Mouse (Mus musculus) lung, adult 2 months (tissue): ENCODE results near the gene Acat3. TPM values are rescaled to one million over a fixed set of nuclear protein-coding genes. Genes with fewer than 3 reads are reported as not detected.
"Not testable (repeated sequence)": the region's sequence is repeated elsewhere in the genome, so short reads cannot be mapped to it uniquely, and the experiment has no call there.

Experiments used
- DNase-seq: peaks from one replicate; pipeline ENCODE4 v3.0.0; 2022
- H3K4me1 ChIP-seq: fragments of 200-500 bp; 2 replicates; pipeline ENCODE4 v1.6.1; 2011; ENCODE audit warnings: low read length; ENCODE audit not compliant: control insufficient read depth, insufficient read depth
- H3K4me3 ChIP-seq: fragments of 200-500 bp; replicated peaks from 2 replicates; pipeline ENCODE3; 2011; ENCODE audit warnings: low read depth, mild to moderate bottlenecking, control low read depth, low read length; ENCODE audit errors: extremely low read depth
- CTCF ChIP-seq: fragments of 200-500 bp; IDR thresholded peaks from 2 replicates; pipeline ENCODE4 v1.5.1; 2011; ENCODE audit warnings: mild to moderate bottlenecking, low read length, control low read depth; ENCODE audit not compliant: insufficient read depth
- POLR2A ChIP-seq: fragments of 200-500 bp; IDR thresholded peaks from 2 replicates; pipeline ENCODE4 v1.6.1; 2011; ENCODE audit warnings: low read depth, mild to moderate bottlenecking, control low read depth, low read length, borderline replicate concordance; ENCODE audit errors: extremely low read depth
- WGBS: fragments of 180-500 bp; shearing (Covaris S2); methylation state at CpG from one replicate; pipeline ENCODE4 v1.1.7; 2018; 5-methylcytosine and 5-hydroxymethylcytosine counted together
- polyA plus RNA-seq: library from polyadenylated mRNA; depleted of rRNA; stranded (reverse); fragments of >200 nt; gene quantifications from 2 replicates; pipeline ENCODE4 v1.2.3, GENCODE M21; 2012; rRNA removed

The Acat3 gene
- 0.24 and 0.51 TPM in 2 replicates for polyA plus RNA-seq

DNA sequence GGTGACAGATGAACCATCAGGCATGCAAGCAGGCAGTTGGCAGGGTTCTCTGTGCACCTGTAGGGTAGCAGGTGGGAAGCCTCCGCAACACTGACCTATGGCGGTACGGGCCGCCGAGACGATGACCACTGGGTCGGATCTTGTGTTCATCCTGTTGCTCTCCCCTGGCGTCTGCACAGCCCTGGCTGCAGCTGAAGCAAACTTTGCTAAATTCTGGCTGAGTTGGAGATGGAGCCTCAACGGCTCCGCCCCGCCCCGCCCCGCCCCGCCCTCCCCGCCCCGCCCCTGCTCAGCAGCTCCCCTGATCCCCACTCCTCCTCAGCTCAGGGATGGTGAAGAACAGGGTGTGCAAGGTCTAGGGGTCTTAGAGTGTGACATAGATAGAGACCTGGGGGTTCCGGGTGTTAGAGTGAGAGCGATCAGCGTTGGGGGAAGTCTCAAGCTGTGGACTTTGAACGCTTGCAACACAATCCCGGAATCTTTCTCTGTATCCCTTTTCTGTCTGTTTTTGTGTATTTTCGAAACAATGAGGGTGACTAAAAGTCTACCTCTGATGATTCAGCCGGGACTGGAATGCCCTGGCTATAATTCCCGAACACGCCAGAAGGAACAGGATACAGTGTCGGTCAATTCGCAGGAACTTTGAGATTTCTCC is at the start of gene Acat3:
Gene Acat3 (minus strand): TSS at position 450 of the 655 bp plus-strand sequence.
- Histone ChIP-seq H3K4me1 (no peaks in the 10 kb centered on the region; the same call in 1 of the 2 replicates), H3K4me3 (peak within 1 kb of the TSS; percentile 3)
- 8% methylated on average over 27 of the region's 27 CpGs for WGBS
- DNase-seq: no peak
- TF ChIP-seq CTCF (no peak), POLR2A (no peak)

DNA sequence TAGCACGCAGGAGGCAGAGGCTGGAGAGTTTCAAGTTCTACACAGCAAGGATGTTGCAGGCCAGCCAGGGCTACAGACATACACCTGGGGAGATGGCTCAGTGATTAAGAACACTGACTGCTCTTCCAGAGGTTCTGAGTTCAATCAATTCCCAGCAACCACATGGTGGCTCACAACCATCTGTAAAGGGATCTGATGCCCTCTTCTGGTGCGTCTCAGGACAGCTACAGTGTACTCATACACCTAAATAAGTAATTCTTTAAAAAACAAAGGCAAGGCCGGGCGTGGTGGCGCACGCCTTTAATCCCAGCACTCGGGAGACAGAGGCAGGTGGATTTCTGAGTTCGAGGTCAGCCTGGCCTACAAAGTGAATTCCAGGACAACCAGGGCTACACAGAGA is 47.7 kb upstream of the Acat3 start:
- 86% methylated on average over 8 of the region's 8 CpGs for WGBS
- not testable (repeated sequence) for DNase-seq, H3K4me1 ChIP-seq, H3K4me3 ChIP-seq

DNA sequence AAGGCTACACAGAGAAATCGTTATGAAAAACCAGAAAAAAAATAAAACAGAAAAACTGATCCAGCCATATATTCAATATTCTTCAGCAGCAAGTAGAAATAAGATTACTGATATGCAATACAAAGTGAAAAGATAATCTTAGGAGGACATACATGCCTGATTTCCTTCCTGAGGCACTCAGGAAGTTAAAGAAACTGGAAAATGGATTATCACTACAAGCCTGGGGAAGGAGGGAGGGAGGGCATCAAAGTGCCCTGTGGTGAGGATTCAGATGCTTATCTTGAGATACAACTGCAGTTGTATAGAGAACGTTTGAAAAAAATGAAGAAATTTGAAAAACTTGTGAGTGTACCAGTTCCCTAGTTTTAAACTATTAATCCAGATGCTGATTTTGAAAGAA is 43.6 kb upstream of the Acat3 start:
- WGBS: 45% methylated on average over 2 of the region's 2 CpGs
- Histone ChIP-seq H3K4me3 (no peak overlapping the region), H3K4me1 (peaks cover 2% of the 10 kb centered on the region)
- TF ChIP-seq CTCF (no peak), POLR2A (no peak)
- no peak for DNase-seq

- 95% methylated on average over 1 of the region's 1 CpGs for WGBS
Measured at GRCm38 (mm10) chr17:12978546-12978945, 38.1 kb upstream of the Acat3 start.

GRCm38 (mm10) chr17:12973851-12974250 is 33.5 kb upstream of the Acat3 start:
- TF ChIP-seq CTCF (no peak), POLR2A (no peak)
- 68% methylated on average over 2 of the region's 2 CpGs for WGBS
- DNase-seq: no peak
- Histone ChIP-seq H3K4me1 (no peaks in the 10 kb centered on the region), H3K4me3 (no peak overlapping the region)

More at GRCm38 (mm10) chr17:12978546-12978945, 38.1 kb upstream of the Acat3 start:
- H3K4me3 ChIP-seq: no peak overlapping the region
- no peak for DNase-seq
- TF ChIP-seq POLR2A: no peak
- no peak for TF ChIP-seq CTCF
- H3K4me1 ChIP-seq: no peaks in the 10 kb centered on the region

GRCm38 (mm10) chr17:12967173-12967572 is 26.8 kb upstream of the Acat3 start:
- DNase-seq: no peak
- Histone ChIP-seq H3K4me1 (peaks cover 2% of the 10 kb centered on the region; the same call in 1 of the 2 replicates), H3K4me3 (no peak overlapping the region)
- WGBS: 85% methylated on average over 2 of the region's 2 CpGs
- TF ChIP-seq CTCF (no peak), POLR2A (no peak)

DNA sequence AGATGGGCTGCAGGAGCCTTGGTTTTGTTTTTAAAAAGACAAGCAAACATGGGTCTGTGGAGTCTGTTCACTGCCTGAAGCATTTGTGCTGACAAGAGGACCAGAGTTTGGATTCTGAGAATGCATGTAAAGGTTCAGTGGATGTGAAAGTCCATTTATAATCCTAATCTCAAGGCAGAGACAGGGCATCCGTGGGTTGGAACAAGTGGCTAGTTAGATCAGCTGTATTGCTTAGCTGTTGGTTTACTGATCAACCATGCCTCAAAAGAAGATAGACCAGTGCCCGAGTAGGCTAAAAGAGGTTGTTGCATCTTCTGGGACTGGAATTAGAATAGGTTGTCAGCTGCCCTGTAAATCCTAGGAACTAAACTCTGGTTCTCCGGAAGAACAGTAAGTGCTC is 23.1 kb upstream of the Acat3 start:
- H3K4me1 ChIP-seq: peaks cover 2% of the 10 kb centered on the region; the same call in 1 of the 2 replicates
- H3K4me3 ChIP-seq: no peak overlapping the region
- TF ChIP-seq CTCF: no peak
- no peak for TF ChIP-seq POLR2A
- 58% methylated on average over 3 of the region's 3 CpGs for WGBS
- no peak for DNase-seq

GRCm38 (mm10) chr17:12960331-12960873 is 20.0 kb upstream of the Acat3 start, which contains the start of gene Acat2:
TSS of gene Acat2 (minus strand) at chr17:12960747.
- under 1% methylated on average over 42 of the region's 42 CpGs for WGBS
- TF ChIP-seq CTCF (no peak), POLR2A (peak; percentile 92)
- peak; percentile 93 for DNase-seq
- Histone ChIP-seq H3K4me1 (peaks cover 2% of the 10 kb centered on the region; the same call in 1 of the 2 replicates), H3K4me3 (peak within 1 kb of the TSS; percentile 90)

DNA sequence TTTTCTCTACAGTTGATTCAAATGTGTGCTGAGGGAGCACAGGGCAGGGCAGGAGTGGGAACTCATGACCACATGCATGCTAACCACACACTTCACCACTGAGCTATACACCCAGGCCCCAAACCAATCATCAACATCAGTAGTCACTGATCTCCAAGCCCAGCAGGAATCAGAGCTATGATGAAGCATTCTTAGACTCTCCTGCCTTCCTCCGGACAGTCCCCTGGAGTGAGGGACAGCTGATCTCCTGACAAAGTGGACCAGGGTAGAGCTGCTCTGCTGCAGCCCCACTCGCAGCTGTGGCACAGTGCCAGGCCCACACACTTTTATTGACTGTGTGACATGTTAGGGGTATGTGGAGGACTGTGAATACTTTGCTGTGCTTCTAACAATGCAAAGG is 19.0 kb upstream of the Acat3 start:
- WGBS: 15% methylated on average over 2 of the region's 2 CpGs
- H3K4me1 ChIP-seq, DNase-seq, H3K4me3 ChIP-seq: not testable (repeated sequence)

GRCm38 (mm10) chr17:12956664-12957063 is 16.3 kb upstream of the Acat3 start:
- WGBS: 87% methylated on average over 8 of the region's 8 CpGs

DNA sequence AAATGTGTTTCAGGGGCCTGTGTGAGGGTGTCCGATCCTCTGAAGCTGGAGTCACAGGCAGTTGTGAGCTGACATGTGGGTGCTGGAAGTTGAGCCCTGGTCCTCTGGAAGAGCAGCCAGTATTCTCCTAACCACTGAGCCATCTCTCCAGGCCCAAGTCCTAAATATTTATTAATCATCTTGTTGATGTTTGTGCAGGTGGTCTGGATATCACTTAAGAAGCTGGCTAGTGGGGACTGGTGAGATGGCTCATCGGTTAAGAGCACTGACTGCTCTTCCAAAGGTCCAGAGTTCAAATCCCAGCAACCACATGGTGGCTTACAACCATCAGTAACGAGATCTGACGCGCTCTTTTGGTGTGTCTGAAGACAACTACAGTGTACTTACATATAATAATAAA is 9.3 kb upstream of the Acat3 start:
- Histone ChIP-seq H3K4me3 (no peak overlapping the region), H3K4me1 (no peaks in the 10 kb centered on the region)
- 89% methylated on average over 5 of the region's 5 CpGs for WGBS
- DNase-seq: no peak
- no peak for TF ChIP-seq POLR2A
- TF ChIP-seq CTCF: no peak

More at GRCm38 (mm10) chr17:12956664-12957063, 16.3 kb upstream of the Acat3 start:
- H3K4me3 ChIP-seq: no peak overlapping the region
- no peak for TF ChIP-seq POLR2A
- no peak for TF ChIP-seq CTCF
- DNase-seq: no peak
- no peaks in the 10 kb centered on the region for H3K4me1 ChIP-seq
